Mouse (Mus musculus) stomach, embryonic 14.5 days (tissue): ENCODE data around the gene Lsr. TPM values are rescaled to one million over a fixed set of nuclear protein-coding genes. Genes with fewer than 3 reads are reported as not detected.

ENCODE experiments used
- ATAC-seq: fragments of 200-750 bp; cut with Nextera tagmentation; 2 replicates; pipeline ENCODE4 v1.8.0; 2017; ENCODE audit warnings: low read depth, moderate TSS enrichment; ENCODE audit not compliant: insufficient number of reproducible peaks, insufficient read depth, low FRiP score
- H3K27ac ChIP-seq: fragments of 300-500 bp; sonication (generic); 2 replicates; pipeline ENCODE4 v1.5.1; 2014; ENCODE audit warnings: mild to moderate bottlenecking, low read length, moderate library complexity, mixed read lengths
- H3K27me3 ChIP-seq: fragments of 300-500 bp; sonication (generic); 2 replicates; pipeline ENCODE4 v1.6.1; 2014; ENCODE audit warnings: low read length, control low read depth, mixed read lengths; ENCODE audit not compliant: control insufficient read depth, insufficient read depth
- H3K36me3 ChIP-seq: fragments of 300-500 bp; sonication (generic); 2 replicates; pipeline ENCODE4 v1.6.1; 2014; ENCODE audit warnings: mild to moderate bottlenecking, control low read depth, low read length, moderate library complexity, mixed read lengths; ENCODE audit not compliant: control insufficient read depth, insufficient read depth
- H3K4me1 ChIP-seq: fragments of 300-500 bp; sonication (generic); 2 replicates; pipeline ENCODE4 v1.6.1; 2014; ENCODE audit warnings: low read length, control low read depth, mixed read lengths; ENCODE audit not compliant: control insufficient read depth, insufficient read depth
- H3K4me2 ChIP-seq: fragments of 300-500 bp; sonication (generic); replicated peaks from 2 replicates; pipeline ENCODE4 v1.6.1; 2014; ENCODE audit warnings: low read depth, low read length, control low read depth
- H3K4me3 ChIP-seq: fragments of 300-500 bp; sonication (generic); 2 replicates; pipeline ENCODE4 v1.5.1; 2014; ENCODE audit warnings: low read depth, low read length, control low read depth
- H3K9ac ChIP-seq: fragments of 300-500 bp; sonication (generic); replicated peaks from 2 replicates; pipeline ENCODE4 v1.6.1; 2014; ENCODE audit warnings: low read depth, mild to moderate bottlenecking, control low read depth, low read length, moderate library complexity, mixed read lengths
- H3K9me3 ChIP-seq: fragments of 300-500 bp; sonication (generic); 2 replicates; pipeline ENCODE4 v1.6.1; 2016; ENCODE audit warnings: low read depth, low read length, control low read depth; ENCODE audit not compliant: control insufficient read depth
- WGBS: fragments of 180-500 bp; shearing (Covaris S2); extraction: QIAGEN DNeasy Blood & Tissue Kit; methylation state at CpG from one replicate; pipeline ENCODE4 v1.1.7; 2014; 5-methylcytosine and 5-hydroxymethylcytosine counted together
- polyA plus RNA-seq: library from polyadenylated mRNA; unstranded; fragments of >200 nt; fragmentation: Nextera tagmentation; extraction: Ambion mirVana; gene quantifications from 2 replicates; pipeline ENCODE4 v1.2.1, GENCODE M21; 2014

The Lsr gene
- polyA plus RNA-seq, 1 experiment from 2014 or later, result 70.5 TPM

- H3K4me1 ChIP-seq, result peaks cover 11% of the 10 kb centered on the region; the same call in 1 of the 2 replicates
- H3K27me3 ChIP-seq, result no peaks in the 10 kb centered on the region
- H3K4me3 ChIP-seq, result no peak overlapping the region
- H3K9ac ChIP-seq, result no peak overlapping the region
- whole genome bisulfite sequencing, result 96% methylated on average over 9 of the region's 9 CpGs
- H3K36me3 ChIP-seq, result peaks cover 20% of the 10 kb centered on the region
- ATAC-seq, result no peak
- no peak overlapping the region for H3K27ac ChIP-seq
- H3K9me3 ChIP-seq, result no peaks in the 10 kb centered on the region
- no peak overlapping the region; the same call in 1 of the 2 replicates for H3K4me2 ChIP-seq
These were observed 14.3 kb downstream of the Lsr start for GRCm38 (mm10) chr7:30958866-30959487.

GRCm38 (mm10) chr7:30958109-30958865 is 15.0 kb downstream of the Lsr start:
- Histone ChIP-seq H3K27me3 (no peaks in the 10 kb centered on the region), H3K27ac (peak overlapping the region; percentile 98), H3K4me2 (peak overlapping the region; percentile 80), H3K9ac (peak overlapping the region; percentile 99), H3K4me3 (peak overlapping the region; percentile 95), H3K36me3 (peaks cover 27% of the 10 kb centered on the region), H3K9me3 (no peaks in the 10 kb centered on the region), H3K4me1 (peaks cover 11% of the 10 kb centered on the region; the same call in 1 of the 2 replicates)
- 61% methylated on average over 28 of the region's 28 CpGs for WGBS
- no peak for ATAC-seq

- WGBS, result under 1% methylated on average over 43 of the region's 43 CpGs
- Histone ChIP-seq H3K4me2 (peak overlapping the region; percentile 80), H3K4me3 (peak overlapping the region; percentile 95), H3K9me3 (no peaks in the 10 kb centered on the region), H3K27me3 (no peaks in the 10 kb centered on the region), H3K4me1 (peaks cover 11% of the 10 kb centered on the region; the same call in 1 of the 2 replicates), H3K27ac (peak overlapping the region; percentile 98), H3K9ac (peak overlapping the region; percentile 99), H3K36me3 (peaks cover 36% of the 10 kb centered on the region)
- peak; percentile 61 for ATAC-seq
These were observed 15.9 kb downstream of the Lsr start for GRCm38 (mm10) chr7:30957367-30957783.

GRCm38 (mm10) chr7:30956756-30957366 is 16.4 kb downstream of the Lsr start, which contains the start of gene Usf2:
Gene Usf2 (minus strand): TSS chr7:30956803.
- Histone ChIP-seq H3K4me1 (peaks cover 11% of the 10 kb centered on the region; the same call in 1 of the 2 replicates), H3K36me3 (peaks cover 37% of the 10 kb centered on the region), H3K9ac (peak within 1 kb of the TSS; percentile 99), H3K4me3 (peak within 1 kb of the TSS; percentile 95), H3K27me3 (no peaks in the 10 kb centered on the region), H3K27ac (peak within 1 kb of the TSS; percentile 98), H3K9me3 (no peaks in the 10 kb centered on the region), H3K4me2 (peak within 1 kb of the TSS; percentile 83)
- peak; percentile 34; the same call in 1 of the 2 replicates for ATAC-seq
- under 1% methylated on average over 31 of the region's 82 CpGs for WGBS

GRCm38 (mm10) chr7:30956357-30956751 is 16.9 kb downstream of the Lsr start:
- Histone ChIP-seq H3K9me3 (no peaks in the 10 kb centered on the region), H3K4me1 (peaks cover 11% of the 10 kb centered on the region; the same call in 1 of the 2 replicates), H3K27me3 (no peaks in the 10 kb centered on the region), H3K9ac (peak overlapping the region; percentile 99), H3K27ac (peak overlapping the region; percentile 98), H3K36me3 (peaks cover 37% of the 10 kb centered on the region), H3K4me2 (peak overlapping the region; percentile 83), H3K4me3 (peak overlapping the region; percentile 95)
- 0% methylated on average over 30 of the region's 49 CpGs for WGBS
- peak; percentile 15; the same call in 1 of the 2 replicates for ATAC-seq

GRCm38 (mm10) chr7:30955584-30956356 is 17.5 kb downstream of the Lsr start:
- Histone ChIP-seq H3K27me3 (no peaks in the 10 kb centered on the region), H3K36me3 (peaks cover 37% of the 10 kb centered on the region)
- peak; percentile 77 for ATAC-seq

GRCm38 (mm10) chr7:30954971-30955520 is 18.2 kb downstream of the Lsr start:
- H3K4me1 ChIP-seq, result peaks cover 11% of the 10 kb centered on the region; the same call in 1 of the 2 replicates
- H3K9me3 ChIP-seq, result no peaks in the 10 kb centered on the region
- no peaks in the 10 kb centered on the region for H3K27me3 ChIP-seq
- no peak for ATAC-seq
- H3K36me3 ChIP-seq, result peaks cover 43% of the 10 kb centered on the region
- H3K27ac ChIP-seq, result no peak overlapping the region
- WGBS, result 80% methylated on average over 12 of the region's 12 CpGs
- peak overlapping the region; percentile 83 for H3K4me2 ChIP-seq
- H3K9ac ChIP-seq, result no peak overlapping the region
- H3K4me3 ChIP-seq, result peak overlapping the region; percentile 95

More at GRCm38 (mm10) chr7:30955584-30956356, 17.5 kb downstream of the Lsr start:
- peak overlapping the region; percentile 83 for H3K4me2 ChIP-seq
- peak overlapping the region; percentile 95 for H3K4me3 ChIP-seq
- peak overlapping the region; percentile 98 for H3K27ac ChIP-seq
- under 1% methylated on average over 54 of the region's 64 CpGs for WGBS
- no peaks in the 10 kb centered on the region for H3K9me3 ChIP-seq
- peak overlapping the region; percentile 99 for H3K9ac ChIP-seq
- peaks cover 11% of the 10 kb centered on the region; the same call in 1 of the 2 replicates for H3K4me1 ChIP-seq
